Mouse (Mus musculus): ENCODE data around the gene 4930503B20Rik. TPM values are rescaled to one million over a fixed set of nuclear protein-coding genes. Genes with fewer than 3 reads are reported as not detected.

The 4930503B20Rik gene
- not detected in 2 replicates for polyA plus RNA-seq (2015; fragmentation: Nextera tagmentation; extraction: Ambion mirVana)

GRCm38 (mm10) chr3:146651217-146651616 lies at the start of gene 4930503B20Rik:
4930503B20Rik (minus strand) TSS chr3:146651317.
- no peaks in the 10 kb centered on the region for H3K4me1 ChIP-seq (replicated peaks)
- H3K36me3 ChIP-seq: no peaks in the 10 kb centered on the region
- H3K9me3 ChIP-seq: no peaks in the 10 kb centered on the region
- H3K27ac ChIP-seq: no peak within 1 kb of the TSS
- no peak within 1 kb of the TSS for H3K4me3 ChIP-seq (replicated peaks)
- no peak within 1 kb of the TSS for H3K9ac ChIP-seq (replicated peaks)
- 95% methylated on average over 3 of the region's 3 CpGs for WGBS
- no peak within 1 kb of the TSS for H3K4me2 ChIP-seq (replicated peaks)
- ATAC-seq: no peak
- H3K27me3 ChIP-seq: no peaks in the 10 kb centered on the region

GRCm38 (mm10) chr3:146700051-146700450 lies 48.9 kb upstream of the 4930503B20Rik start:
- no peak for ATAC-seq
- no peaks in the 10 kb centered on the region for H3K9me3 ChIP-seq

GRCm38 (mm10) chr3:146698982-146699381 lies 47.9 kb upstream of the 4930503B20Rik start:
- Histone ChIP-seq H3K9me3 (no peaks in the 10 kb centered on the region), H3K4me2 (replicated peaks) (no peak overlapping the region), H3K4me3 (replicated peaks) (no peak overlapping the region), H3K36me3 (no peaks in the 10 kb centered on the region), H3K27ac (no peak overlapping the region), H3K27me3 (no peaks in the 10 kb centered on the region), H3K9ac (replicated peaks) (no peak overlapping the region), H3K4me1 (replicated peaks) (no peaks in the 10 kb centered on the region)
- ATAC-seq: no peak
- WGBS: 56% methylated on average over 11 of the region's 11 CpGs

More at GRCm38 (mm10) chr3:146700051-146700450, 48.9 kb upstream of the 4930503B20Rik start:
- Histone ChIP-seq H3K4me2 (replicated peaks) (no peak overlapping the region), H3K36me3 (no peaks in the 10 kb centered on the region), H3K27me3 (no peaks in the 10 kb centered on the region), H3K4me3 (replicated peaks) (no peak overlapping the region), H3K9ac (replicated peaks) (no peak overlapping the region), H3K4me1 (replicated peaks) (no peaks in the 10 kb centered on the region), H3K27ac (no peak overlapping the region)
- 84% methylated on average over 11 of the region's 11 CpGs for WGBS

- Histone ChIP-seq H3K27me3 (no peaks in the 10 kb centered on the region), H3K27ac (no peak overlapping the region), H3K36me3 (no peaks in the 10 kb centered on the region), H3K9ac (replicated peaks) (no peak overlapping the region), H3K9me3 (no peaks in the 10 kb centered on the region), H3K4me2 (replicated peaks) (no peak overlapping the region), H3K4me3 (replicated peaks) (no peak overlapping the region), H3K4me1 (replicated peaks) (no peaks in the 10 kb centered on the region)
- 88% methylated on average over 5 of the region's 5 CpGs for WGBS
- no peak for ATAC-seq
Observed at GRCm38 (mm10) chr3:146692547-146692946, 41.4 kb upstream of the 4930503B20Rik start.

GRCm38 (mm10) chr3:146687121-146687725 lies 36.1 kb upstream of the 4930503B20Rik start:
- Histone ChIP-seq H3K4me1 (replicated peaks) (peaks cover 14% of the 10 kb centered on the region), H3K9me3 (no peaks in the 10 kb centered on the region), H3K27ac (no peak overlapping the region), H3K27me3 (peaks cover 32% of the 10 kb centered on the region), H3K4me2 (replicated peaks) (no peak overlapping the region), H3K9ac (replicated peaks) (no peak overlapping the region), H3K36me3 (no peaks in the 10 kb centered on the region), H3K4me3 (replicated peaks) (no peak overlapping the region)
- WGBS: 80% methylated on average over 4 of the region's 4 CpGs
- no peak for ATAC-seq

- no peak for ATAC-seq
- Histone ChIP-seq H3K27me3 (peaks cover 32% of the 10 kb centered on the region), H3K9ac (replicated peaks) (no peak overlapping the region), H3K4me3 (replicated peaks) (no peak overlapping the region), H3K4me1 (replicated peaks) (peaks cover 21% of the 10 kb centered on the region), H3K9me3 (no peaks in the 10 kb centered on the region), H3K27ac (no peak overlapping the region), H3K36me3 (no peaks in the 10 kb centered on the region), H3K4me2 (replicated peaks) (no peak overlapping the region)
- WGBS: 91% methylated on average over 8 of the region's 8 CpGs
Observed at GRCm38 (mm10) chr3:146686428-146686827, 35.3 kb upstream of the 4930503B20Rik start.

- 6% methylated on average over 50 of the region's 50 CpGs for WGBS
- Histone ChIP-seq H3K4me3 (replicated peaks) (peak within 1 kb of the TSS; percentile 54), H3K4me2 (replicated peaks) (peak within 1 kb of the TSS; percentile 83), H3K27me3 (peaks cover 32% of the 10 kb centered on the region), H3K27ac (no peak within 1 kb of the TSS), H3K36me3 (no peaks in the 10 kb centered on the region), H3K9me3 (no peaks in the 10 kb centered on the region), H3K4me1 (replicated peaks) (peaks cover 22% of the 10 kb centered on the region), H3K9ac (replicated peaks) (peak within 1 kb of the TSS; percentile 60)
- ATAC-seq: peak; percentile 97
Observed at GRCm38 (mm10) chr3:146684811-146685675, 33.9 kb upstream of the 4930503B20Rik start, which contains the start of gene Samd13. Samd13 (minus strand) TSS chr3:146685592.

GRCm38 (mm10) chr3:146683095-146683494 lies 32.0 kb upstream of the 4930503B20Rik start:
- Histone ChIP-seq H3K4me2 (replicated peaks) (no peak overlapping the region), H3K27ac (no peak overlapping the region), H3K4me1 (replicated peaks) (peaks cover 22% of the 10 kb centered on the region), H3K27me3 (peaks cover 32% of the 10 kb centered on the region), H3K9me3 (no peaks in the 10 kb centered on the region), H3K9ac (replicated peaks) (no peak overlapping the region), H3K4me3 (replicated peaks) (no peak overlapping the region), H3K36me3 (no peaks in the 10 kb centered on the region)
- WGBS: 80% methylated on average over 2 of the region's 2 CpGs
- no peak for ATAC-seq

GRCm38 (mm10) chr3:146682140-146682651 lies 31.1 kb upstream of the 4930503B20Rik start:
- H3K27ac ChIP-seq: peak overlapping the region; percentile 21; the same call in 1 of the 2 replicates

GRCm38 (mm10) chr3:146681696-146682095 lies 30.6 kb upstream of the 4930503B20Rik start:
- Histone ChIP-seq H3K27me3 (peaks cover 32% of the 10 kb centered on the region), H3K27ac (no peak overlapping the region), H3K36me3 (no peaks in the 10 kb centered on the region), H3K9ac (replicated peaks) (peak overlapping the region; percentile 51; the same call in 1 of the 2 replicates), H3K4me1 (replicated peaks) (peaks cover 22% of the 10 kb centered on the region), H3K4me2 (replicated peaks) (peak overlapping the region; percentile 45), H3K4me3 (replicated peaks) (peak overlapping the region; percentile 20; the same call in 1 of the 2 replicates), H3K9me3 (no peaks in the 10 kb centered on the region)
- no peak for ATAC-seq
- WGBS: 80% methylated on average over 8 of the region's 8 CpGs

More at GRCm38 (mm10) chr3:146682140-146682651, 31.1 kb upstream of the 4930503B20Rik start:
- no peak for ATAC-seq
- H3K36me3 ChIP-seq: no peaks in the 10 kb centered on the region
- H3K4me3 ChIP-seq (replicated peaks): peak overlapping the region; percentile 20
- 42% methylated on average over 13 of the region's 13 CpGs for WGBS
- peaks cover 22% of the 10 kb centered on the region for H3K4me1 ChIP-seq (replicated peaks)
- H3K9me3 ChIP-seq: no peaks in the 10 kb centered on the region
- H3K27me3 ChIP-seq: peaks cover 32% of the 10 kb centered on the region
- peak overlapping the region; percentile 51; the same call in 1 of the 2 replicates for H3K9ac ChIP-seq (replicated peaks)
- peak overlapping the region; percentile 45 for H3K4me2 ChIP-seq (replicated peaks)

GRCm38 (mm10) chr3:146680625-146681024 lies 29.5 kb upstream of the 4930503B20Rik start:
- H3K4me1 ChIP-seq (replicated peaks): peaks cover 22% of the 10 kb centered on the region
- 93% methylated on average over 13 of the region's 13 CpGs for whole genome bisulfite sequencing
- H3K4me2 ChIP-seq (replicated peaks): no peak overlapping the region
- H3K27ac ChIP-seq: no peak overlapping the region
- H3K36me3 ChIP-seq: no peaks in the 10 kb centered on the region
- no peak overlapping the region for H3K4me3 ChIP-seq (replicated peaks)
- no peaks in the 10 kb centered on the region for H3K9me3 ChIP-seq
- no peak for ATAC-seq
- H3K9ac ChIP-seq (replicated peaks): no peak overlapping the region
- peaks cover 22% of the 10 kb centered on the region for H3K27me3 ChIP-seq

- no peak overlapping the region for H3K27ac ChIP-seq
- H3K9me3 ChIP-seq: no peaks in the 10 kb centered on the region
- peaks cover 15% of the 10 kb centered on the region for H3K4me1 ChIP-seq (replicated peaks)
- 94% methylated on average over 16 of the region's 16 CpGs for WGBS
- peaks cover 16% of the 10 kb centered on the region for H3K27me3 ChIP-seq
- H3K9ac ChIP-seq (replicated peaks): no peak overlapping the region
- no peak overlapping the region for H3K4me3 ChIP-seq (replicated peaks)
- no peaks in the 10 kb centered on the region for H3K36me3 ChIP-seq
- no peak for ATAC-seq
- H3K4me2 ChIP-seq (replicated peaks): no peak overlapping the region
Observed at GRCm38 (mm10) chr3:146679646-146680045, 28.5 kb upstream of the 4930503B20Rik start.

Data from midbrain, embryonic 13.5 days (tissue).